Mouse (Mus musculus) gonadal fat pad, adult 2 months (tissue): ENCODE data around the gene Pde11a. TPM values are rescaled to one million over a fixed set of nuclear protein-coding genes. Genes with fewer than 3 reads are reported as not detected.

Experiments used
- DNase-seq: peaks from one replicate; pipeline ENCODE4 v3.0.0-alpha.2; 2012; ENCODE audit warnings: low read depth
- polyA plus RNA-seq: library from polyadenylated mRNA; depleted of rRNA; stranded (reverse); fragments of >200 nt; gene quantifications from 2 replicates; pipeline ENCODE4 v1.2.3, GENCODE M21; 2012

The Pde11a gene
- polyA plus RNA-seq, 1 experiment, result 1.0 TPM

DNA sequence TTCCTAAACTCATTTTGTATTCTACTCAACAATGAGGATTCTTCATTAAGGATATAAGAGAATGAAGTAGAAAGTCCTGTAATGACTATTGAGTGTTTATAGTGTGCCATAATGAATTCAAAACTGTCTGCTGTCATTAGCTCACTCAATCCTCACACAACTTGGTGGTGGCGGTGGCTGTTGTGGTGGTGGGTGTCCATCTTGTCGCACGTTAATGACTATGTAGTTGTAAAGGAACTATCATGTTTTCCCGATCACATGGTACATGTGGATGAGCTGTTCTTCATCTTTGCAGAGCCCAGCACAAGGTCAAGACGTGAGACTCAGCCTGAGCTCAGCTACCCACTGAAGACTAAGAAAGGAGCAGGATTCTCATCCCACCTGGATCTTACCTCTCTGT lies 242.7 kb downstream of the Pde11a start:
- no peak for DNase-seq

DNA sequence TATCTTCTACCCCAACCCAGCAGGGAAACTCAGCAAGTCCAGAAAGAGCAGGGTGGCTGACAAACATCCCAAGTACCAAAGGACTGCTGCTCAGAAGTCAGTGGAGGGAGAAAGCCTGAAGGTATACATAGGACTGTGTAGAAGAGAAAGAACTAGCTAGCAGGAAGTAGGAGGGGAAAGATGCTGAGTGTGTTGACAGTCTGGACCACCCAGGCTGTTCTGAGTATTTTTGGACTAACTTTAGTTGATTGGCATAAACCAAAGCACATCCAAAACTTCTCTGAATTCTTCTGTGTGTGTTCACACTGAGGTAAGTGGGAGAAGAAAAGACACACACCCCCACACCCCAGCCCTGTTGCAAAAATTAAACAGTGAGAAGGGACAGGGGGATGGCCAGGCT lies 248.1 kb downstream of the Pde11a start:
- no peak for DNase-seq

DNA sequence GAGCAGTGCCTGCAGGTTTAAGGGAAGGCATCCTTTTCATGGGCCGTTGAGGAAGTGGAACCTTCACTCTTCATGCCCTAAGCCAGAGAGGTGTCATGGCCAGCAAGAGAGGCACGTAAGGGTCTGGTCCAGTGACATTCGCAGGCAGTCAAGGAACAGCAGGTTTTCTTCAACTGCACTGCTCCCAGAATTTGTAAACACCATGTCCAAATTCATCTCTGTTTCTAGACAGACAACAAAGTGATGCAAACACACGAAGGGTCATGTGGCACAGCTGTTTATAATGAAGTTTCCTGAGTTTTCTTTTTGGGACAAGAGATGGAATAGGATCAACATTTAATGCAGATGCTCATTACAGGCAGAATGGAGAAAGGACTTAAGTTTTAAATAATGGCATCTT lies 249.7 kb downstream of the Pde11a start:
- no peak for DNase-seq

DNA sequence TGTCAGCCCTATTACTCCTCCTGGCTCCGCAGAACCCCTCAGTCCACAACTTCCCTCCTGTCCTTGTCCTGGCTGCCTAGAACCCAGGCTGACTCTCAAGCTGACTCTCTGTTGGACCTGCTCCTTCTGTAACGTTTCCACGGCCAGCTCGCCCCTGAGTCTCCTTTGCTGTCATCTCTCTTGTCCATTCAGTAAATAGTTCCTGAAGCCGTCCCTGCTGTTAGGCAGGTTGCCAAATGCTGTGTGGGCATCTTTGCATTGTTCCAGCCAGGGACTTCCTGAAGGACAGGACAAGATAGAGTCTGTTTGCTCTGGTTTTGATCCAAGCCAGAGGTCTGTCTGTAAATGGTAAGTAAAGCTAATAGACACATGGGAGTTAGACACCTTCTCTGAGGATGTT lies 250.2 kb downstream of the Pde11a start:
- no peak for DNase-seq

DNA sequence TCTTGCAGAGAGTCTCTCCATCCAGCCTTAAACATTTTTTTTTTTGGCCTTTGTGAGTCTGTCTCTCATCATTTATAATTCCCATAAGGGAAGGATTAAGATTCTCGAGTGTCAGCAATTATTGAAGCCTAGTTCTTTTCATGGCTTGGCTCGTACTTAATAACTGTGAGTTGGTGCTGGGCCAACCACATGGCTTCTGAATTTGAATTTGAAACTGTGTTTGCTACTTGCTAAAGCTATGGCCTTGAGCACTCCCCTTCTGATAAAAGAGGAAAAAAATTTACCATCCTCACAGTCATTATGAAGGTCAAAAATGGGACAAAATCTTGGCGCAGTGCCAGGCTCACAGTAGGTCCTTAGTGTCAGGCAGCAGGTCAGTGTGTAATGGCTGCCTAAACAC lies 251.4 kb downstream of the Pde11a start:
- DNase-seq, result no peak

DNA sequence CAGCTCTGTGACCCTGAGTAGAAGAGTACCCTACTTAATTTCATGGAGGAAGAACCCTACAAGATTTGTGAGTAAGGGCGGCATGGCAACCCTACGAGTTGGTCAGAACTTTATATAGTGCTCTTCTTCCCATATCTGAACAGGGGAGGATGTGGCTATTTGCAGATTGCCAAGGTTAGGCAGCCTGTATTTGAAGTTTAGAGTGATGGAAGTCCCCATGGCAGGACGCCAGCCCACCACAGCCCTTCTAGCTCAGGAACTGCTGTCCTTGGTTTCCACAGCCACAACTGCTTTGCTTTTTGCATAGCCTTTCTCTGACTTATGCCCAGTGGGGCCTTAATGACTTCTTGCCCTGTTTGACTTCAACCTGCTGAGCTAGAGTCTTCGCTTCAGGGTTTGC lies 253.6 kb downstream of the Pde11a start:
- no peak for DNase-seq

DNA sequence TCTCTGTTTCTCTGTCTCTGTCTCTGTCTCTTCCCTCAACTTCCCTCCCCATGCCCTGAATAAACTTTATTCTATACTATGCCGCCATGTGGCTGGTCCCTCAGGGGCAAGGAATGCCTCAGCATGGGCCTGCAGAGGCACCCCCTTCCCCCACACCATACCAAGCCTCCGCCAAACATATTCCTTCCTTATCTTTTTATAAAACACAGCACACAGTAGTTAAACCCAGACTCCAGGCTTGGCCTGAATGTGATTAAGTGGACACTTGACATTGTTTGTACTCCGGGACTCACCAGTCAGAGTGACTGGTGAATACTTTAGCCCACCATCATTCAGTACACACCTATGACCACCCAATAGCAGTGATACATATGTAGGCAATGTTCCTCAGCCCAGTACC lies 254.7 kb downstream of the Pde11a start:
- DNase-seq, result no peak

DNA sequence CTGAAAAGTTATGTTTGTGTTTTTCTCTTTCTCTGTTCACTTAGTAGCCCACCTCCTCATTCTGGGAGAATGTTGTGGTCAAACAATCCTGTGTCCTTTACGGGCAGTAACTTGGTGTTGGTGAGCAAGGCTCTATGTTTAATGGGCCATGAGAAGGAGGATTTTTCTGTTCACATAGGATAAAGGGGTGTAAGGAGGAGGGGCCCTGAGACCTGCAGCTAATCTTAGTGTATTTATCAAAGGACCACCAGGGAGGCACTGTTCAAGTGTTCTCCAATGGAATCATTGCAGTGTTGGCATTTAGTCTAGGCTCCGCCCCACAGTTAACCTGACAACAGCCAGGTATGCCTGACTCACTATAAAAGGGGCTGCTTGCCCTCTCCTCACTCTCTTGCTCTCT lies 255.2 kb downstream of the Pde11a start:
- DNase-seq, result no peak

DNA sequence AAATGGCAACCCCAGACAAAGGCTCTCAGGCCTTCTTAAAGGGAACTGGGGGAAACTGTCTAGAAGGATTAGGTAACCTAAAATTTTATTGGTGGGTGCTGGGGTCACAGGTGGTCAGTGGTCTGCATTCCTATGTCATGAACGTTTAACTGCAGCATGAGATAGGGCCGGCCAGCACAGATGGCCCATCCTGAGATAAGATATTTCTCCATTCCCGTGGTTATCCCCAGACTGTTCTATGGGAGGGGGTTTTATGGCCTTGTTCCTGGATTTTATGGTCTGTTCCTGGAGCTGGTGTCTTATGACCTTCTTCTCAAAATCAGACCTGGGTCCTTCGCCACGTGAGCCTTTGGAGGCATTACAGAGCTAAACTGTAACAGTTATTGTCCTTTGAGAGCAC lies 256.6 kb downstream of the Pde11a start:
- no peak for DNase-seq

DNA sequence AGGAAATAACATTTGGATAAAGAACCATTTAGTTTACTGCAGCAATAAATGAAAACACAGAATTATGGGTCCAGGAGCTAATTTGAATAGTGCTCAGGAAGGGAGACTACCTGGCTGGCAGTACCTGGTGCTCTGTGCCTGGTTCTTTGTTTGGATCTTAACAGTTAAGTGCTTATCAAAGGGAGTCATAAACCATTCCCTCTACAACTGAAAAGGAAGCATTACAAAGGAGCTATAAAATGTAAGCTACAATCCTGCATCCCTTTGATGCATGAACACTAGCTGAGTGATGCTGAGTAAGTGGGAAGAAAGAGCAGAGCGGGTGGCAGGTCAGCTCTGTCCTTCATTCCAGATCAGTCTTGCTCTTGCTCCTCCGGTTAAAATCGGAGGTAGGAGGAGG lies 258.0 kb downstream of the Pde11a start:
- DNase-seq, result no peak

DNA sequence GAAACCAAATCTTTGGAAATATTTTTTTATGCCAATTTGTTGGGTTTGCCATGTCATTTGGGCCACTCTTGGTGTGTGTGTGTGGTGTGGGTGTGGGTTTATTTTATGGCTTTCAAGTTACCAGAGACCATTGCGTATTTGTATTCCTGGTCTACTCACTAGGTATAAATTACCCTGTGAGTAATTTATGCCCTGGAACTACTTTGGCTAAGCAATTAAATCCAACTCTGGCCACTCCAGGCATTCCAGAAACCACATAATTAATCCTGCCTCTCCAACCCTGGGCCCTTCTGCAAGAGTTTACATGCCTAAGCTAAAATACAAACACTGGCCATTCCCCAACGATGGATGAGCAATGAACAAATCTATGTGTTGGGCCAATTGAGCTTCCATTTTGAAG lies 261.7 kb downstream of the Pde11a start:
- DNase-seq, result no peak

DNA sequence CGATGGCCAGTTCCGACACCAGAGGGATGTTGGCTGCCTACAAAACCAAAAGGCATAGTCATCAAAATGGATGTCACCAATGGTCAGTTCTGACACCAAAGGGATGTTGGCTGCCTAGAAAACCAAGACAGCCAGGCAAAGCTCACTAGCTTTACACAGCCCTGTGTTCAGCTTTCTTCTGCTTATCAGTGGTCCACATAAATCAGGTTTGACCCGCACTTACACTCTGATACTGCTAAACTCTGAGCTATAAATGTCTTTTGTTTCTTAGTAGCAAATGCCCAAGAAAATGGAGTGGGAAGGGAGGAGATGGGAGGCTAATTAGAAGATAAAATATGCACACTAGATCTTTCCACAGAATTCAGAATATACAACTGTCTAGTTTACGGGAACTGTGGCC lies 262.5 kb downstream of the Pde11a start:
- DNase-seq, result no peak

DNA sequence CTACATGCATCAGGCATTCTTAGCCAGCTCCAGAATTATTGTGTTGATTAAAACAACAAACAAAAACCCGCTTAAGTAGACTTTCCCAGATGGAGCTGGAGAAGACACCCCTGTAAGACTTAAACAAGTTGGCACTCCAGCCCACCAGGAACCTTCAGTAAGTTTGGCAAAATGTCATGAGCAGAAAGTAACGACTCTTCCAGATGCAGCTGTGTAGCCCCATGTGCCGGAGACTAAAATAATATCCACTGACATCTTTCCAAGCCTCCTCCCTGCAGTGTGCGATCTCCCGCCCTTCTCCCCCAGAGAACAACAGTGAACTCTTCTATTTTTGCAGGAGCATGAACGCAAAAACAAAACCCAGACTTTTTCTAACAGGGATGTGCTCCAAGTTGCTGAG lies 265.5 kb downstream of the Pde11a start:
- no peak for DNase-seq

DNA sequence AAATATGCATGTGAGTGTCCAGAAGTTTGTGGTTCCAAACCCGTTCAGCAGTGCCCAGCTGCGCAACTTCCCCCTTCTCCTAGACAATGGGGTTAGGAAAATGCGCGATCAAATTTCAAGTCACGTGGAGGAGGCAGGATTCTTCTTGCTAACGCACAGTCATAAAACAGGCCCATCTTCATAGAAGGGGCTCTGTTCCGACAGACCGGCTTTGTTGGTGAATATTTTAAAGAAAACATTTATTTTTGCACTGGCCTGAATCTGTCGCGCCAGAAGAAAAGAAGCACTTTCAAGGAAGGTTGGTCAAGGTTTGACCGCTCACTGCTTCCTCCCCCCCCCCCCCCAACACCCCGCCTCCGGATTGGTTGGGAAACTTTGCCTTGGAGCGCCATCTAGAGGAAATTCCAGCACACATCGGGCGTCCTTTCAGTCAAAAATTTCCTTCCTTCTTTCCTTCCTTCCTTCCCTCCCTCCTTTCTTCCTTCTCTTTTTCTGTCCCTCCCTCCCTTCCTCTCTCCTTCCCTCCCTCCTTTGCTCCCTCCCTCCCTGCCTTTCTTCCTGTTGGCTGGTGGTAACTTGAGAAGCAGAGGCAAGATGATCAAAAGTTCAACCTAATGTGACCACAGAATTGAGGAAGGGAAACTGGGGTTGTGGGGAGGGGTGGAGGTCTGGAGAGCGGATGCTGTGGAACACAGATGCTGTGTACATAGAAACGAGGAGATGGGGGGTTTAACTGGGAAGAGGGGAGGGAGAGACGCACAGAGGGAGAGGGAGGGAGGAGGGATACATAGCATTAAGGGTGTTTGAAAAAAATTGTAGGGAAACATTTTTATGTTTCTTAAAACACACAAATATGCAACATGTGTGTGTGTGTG lies 267.9 kb downstream of the Pde11a start:
- DNase-seq, result no peak

DNA sequence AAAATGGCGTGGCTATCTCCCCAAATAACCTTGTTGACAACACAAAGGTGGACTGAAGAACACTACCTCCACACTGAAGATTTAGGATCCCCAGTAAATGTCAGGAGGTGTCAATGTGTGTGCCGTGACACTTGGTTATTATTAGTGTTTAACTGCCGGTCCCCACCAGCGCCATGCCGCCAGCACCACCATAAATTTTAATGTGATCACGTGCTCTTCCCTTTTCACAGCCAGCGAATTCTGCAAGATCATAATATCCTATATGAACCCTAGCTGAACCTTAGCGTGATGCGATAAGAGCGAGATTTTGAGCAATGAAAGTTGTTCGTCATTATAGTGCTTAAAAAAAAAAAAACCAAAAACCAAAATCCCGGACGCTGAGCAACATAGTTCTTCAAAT lies 269.3 kb downstream of the Pde11a start:
- DNase-seq, result no peak

DNA sequence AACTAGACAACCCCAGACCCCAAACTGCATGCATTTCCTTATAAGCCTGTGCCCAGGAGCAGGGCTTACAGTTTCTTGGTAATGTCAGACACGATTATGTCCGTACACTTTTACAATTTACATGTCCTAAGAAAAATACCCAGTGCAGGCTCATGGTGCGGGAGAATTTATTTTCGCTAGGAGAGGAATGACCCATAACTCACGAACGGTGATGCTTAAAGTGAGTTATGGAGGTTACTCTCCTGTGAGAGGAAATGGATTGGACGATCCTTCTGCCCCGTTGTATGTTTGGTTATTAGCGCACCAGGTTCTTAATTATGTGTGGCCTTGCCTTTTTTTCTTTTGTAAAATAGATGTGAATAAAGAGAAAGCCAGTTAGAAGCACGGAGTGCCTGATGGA lies 270.4 kb downstream of the Pde11a start:
- DNase-seq, result no peak

DNA sequence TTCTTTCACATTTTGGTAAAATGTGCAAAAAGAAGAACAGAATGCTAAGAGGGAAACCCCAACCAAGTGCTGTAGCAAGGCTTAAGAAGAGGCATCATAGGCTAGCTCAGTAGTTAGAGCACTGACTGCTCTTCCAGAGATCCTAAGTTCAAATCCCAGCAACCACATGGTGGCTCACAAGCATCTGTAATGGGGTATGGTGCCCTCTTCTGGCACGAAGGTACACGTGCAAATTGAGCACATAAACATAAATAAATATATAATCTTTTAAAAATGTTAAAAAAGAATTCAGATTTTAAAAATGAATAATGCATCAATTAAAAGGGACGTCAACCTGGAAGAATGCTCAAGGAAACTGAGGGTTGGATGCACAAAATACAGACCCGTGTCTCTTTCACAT lies 271.4 kb downstream of the Pde11a start:
- no peak for DNase-seq

DNA sequence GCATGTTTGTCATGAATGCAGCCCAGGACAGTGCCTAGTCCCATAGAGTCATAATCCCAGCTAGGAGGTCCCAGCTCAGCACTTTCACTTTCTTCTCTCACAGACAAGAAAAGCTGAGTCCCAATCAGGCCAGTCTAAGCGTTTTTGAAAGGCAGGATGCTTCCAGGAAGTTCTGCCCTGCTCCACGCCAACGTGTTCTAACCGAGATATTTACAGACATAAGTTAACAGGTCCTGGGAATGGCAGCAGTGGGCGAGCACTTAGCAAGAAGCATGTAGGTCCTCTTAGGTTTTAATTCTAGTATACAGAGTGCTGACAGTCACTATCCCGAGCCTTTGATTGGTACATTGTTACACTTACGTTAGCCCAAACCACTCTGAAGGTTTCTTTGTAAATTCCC lies 273.3 kb downstream of the Pde11a start:
- no peak for DNase-seq

DNA sequence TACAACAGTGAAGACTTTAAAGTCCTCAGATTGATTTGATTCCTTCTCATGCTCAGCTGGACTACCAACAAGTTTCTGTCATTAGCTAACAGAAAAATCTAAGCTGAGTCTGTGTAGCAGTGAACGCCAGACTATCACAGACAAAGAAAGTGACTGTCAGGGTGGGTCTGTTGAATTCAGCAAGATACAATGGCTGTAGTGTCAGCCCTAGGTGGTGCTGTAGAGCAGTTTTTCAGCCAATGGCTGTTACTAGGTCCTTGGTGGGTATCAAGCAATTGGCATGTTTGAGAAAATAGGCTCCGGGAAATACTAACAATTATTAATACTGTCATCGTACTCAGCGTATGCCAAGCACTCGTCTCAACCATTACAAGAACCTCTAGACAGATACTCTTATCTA lies 274.5 kb downstream of the Pde11a start:
- DNase-seq, result no peak

DNA sequence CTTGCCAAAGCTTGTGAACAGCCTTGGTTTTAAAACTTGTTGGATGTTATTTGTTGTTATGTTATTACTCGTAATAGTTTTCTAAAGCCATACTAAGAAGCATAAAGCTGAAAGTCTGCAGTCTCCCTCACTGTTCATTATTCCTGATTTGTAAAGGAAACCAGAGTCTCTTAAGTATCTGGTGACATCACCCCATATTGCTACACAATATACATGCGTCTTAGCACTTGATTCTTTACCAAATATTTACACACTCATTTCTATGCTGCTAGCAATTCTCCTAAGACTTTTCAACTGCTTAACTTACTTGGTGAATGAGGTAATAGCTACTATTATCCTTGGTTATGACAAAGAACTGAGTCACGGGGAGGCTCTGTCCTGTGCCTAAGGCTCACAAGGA lies 278.4 kb downstream of the Pde11a start:
- no peak for DNase-seq

DNA sequence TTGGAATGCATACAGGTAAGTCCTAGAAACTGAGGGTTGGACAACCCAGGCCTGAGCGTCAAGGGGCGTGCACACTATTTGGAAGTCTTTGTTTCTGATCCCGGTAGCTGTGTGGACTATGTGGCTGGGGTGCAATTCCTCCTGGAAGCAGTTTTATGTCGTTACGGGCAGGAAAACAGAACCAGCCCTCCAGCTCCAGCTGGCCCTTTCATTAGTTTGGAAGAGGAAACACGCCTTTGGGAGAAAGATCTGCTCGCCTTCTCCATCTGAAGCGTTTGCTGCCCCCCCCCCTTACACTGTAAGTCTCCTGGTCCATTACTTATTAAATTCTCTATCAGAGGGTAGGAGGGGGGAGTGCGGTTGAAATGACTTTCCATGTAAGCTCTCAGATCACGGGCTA lies 279.0 kb downstream of the Pde11a start:
- no peak for DNase-seq

DNA sequence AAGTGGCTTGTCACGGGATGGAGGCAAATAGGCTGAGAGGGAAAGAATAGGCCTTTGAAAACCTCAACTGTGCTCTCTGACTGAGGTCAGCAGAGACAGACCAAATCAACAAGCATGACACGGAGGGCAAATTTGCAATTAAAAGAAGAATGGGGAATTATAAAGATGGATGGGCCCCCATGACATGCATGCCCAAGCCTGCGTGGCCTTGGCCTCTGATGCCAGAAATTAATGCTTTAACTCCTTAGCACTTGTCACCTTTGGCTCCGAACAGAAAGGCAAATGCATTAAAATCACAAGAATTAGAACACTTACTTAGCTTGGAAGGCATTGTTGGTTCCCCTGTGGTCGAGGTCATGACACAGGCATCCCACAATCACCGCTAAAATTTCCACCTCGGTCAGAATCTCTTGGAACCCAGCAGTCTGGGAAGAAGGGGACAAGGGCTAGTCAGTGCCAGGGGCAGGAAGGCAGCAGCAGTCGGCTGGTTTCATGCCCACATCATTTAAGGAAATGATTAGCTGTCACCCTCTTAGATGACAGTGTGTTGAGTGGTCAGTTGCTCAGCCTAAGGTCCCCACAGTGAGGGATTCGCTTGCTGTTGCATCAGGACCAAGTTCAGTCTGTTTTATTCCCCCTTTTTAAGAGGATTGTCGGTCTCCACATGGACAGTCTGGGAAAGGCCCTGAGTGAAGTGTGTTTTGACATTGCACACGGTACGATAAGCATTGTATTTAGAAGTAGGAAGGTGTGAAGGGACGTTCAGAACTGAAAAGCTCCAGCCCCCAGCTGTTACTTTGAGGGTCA lies 279.7 kb downstream of the Pde11a start:
- DNase-seq, result no peak

DNA sequence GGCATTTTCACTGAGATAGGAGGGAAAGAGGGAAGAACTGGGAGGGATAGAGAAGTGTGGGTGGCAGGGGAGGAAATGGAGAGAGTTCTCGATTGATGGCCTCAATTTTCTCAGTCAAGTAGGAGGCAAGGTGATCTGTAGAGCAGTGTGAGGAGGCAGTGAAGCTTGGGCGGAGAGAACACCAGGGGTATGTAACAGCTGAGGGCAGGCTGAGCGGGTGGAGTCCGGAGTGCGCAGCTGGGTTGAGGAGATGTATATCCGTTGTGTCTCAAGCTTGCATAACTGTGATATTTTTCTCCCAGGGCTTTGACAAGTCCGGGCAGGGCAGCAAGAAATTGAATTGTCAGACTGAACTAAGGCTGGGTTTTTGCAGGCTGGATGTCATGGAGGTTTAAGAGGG lies 281.0 kb downstream of the Pde11a start:
- DNase-seq, result peak; percentile 42
